Mouse (Mus musculus): ENCODE measurements around the gene Rnf5.

The Rnf5 gene

GRCm38 (mm10) chr17:34586796-34587422, 16.6 kb downstream of the Rnf5 start:
- in situ Hi-C loops (cut with MboI) = loop anchor here (25.0 kb wide), 1 partner anchor 400 kb away; the partner anchor contains the start of genes Psmb8, Psmb9 and Tap1

GRCm38 (mm10) chr17:34585877-34586771, 17.4 kb downstream of the Rnf5 start:
- in situ Hi-C loops (cut with MboI) = loop anchor here (25.0 kb wide), 1 partner anchor 399 kb away; the partner anchor contains the start of genes Psmb8, Psmb9 and Tap1

- in situ Hi-C loops (cut with MboI) = loop anchor here (25.0 kb wide), 1 partner anchor 398 kb away; the partner anchor contains the start of genes Psmb8, Psmb9 and Tap1
These were observed 18.4 kb downstream of the Rnf5 start for GRCm38 (mm10) chr17:34585121-34585520.

- in situ Hi-C loops (cut with MboI) = loop anchor here (25.0 kb wide), 1 partner anchor 397 kb away; the partner anchor contains the start of genes Psmb8, Psmb9 and Tap1
These were observed 19.7 kb downstream of the Rnf5 start for GRCm38 (mm10) chr17:34583819-34584218.

GRCm38 (mm10) chr17:34583397-34583796, 20.1 kb downstream of the Rnf5 start:
- in situ Hi-C loops (cut with MboI) = loop anchor here (25.0 kb wide), 1 partner anchor 396 kb away; the partner anchor contains the start of genes Psmb8, Psmb9 and Tap1

DNA sequence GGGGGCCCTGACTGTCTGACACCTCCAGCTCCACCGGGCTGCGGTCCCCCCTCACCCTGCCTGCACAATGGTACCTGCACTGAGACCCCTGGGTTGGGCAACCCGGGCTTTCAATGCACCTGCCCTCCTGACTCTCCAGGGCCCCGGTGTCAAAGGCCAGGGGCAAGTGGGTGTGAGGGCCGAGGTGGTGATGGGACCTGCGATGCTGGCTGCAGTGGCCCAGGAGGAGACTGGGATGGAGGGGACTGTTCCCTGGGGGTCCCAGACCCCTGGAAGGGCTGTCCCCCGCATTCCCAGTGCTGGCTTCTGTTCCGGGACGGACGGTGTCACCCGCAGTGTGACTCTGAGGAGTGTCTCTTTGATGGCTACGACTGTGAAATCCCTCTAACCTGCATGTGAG, 21.0 kb downstream of the Rnf5 start:
- in situ Hi-C loops (cut with MboI) = loop anchor here (25.0 kb wide), 1 partner anchor 395 kb away; the partner anchor contains the start of genes Psmb8, Psmb9 and Tap1

GRCm38 (mm10) chr17:34578070-34578469, 25.4 kb downstream of the Rnf5 start:
- in situ Hi-C loops (cut with MboI) = loop anchor here (25.0 kb wide), 1 partner anchor 391 kb away; the partner anchor contains the start of genes Psmb8, Psmb9 and Tap1

DNA sequence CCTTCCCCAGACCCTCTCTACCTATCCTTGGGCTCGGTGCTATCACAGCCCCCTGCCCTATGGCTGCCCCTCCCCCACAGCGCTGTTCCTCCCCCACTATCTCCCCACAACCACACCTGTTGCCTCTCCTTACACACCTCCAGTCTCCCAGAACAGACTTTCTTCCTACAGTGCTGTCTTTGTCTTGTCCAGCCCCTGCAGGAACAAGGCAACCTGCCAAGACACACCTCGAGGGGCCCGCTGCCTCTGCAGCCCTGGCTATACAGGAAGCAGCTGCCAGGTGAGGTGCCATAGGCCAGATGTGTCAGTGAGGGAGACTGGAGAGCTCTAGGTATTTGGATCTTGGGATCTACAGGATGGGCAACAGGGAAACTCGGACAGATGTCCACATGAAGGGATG, 26.9 kb downstream of the Rnf5 start:
- in situ Hi-C loops (cut with MboI) = loop anchor here (25.0 kb wide), 1 partner anchor 389 kb away; the partner anchor contains the start of genes Psmb8, Psmb9 and Tap1

DNA sequence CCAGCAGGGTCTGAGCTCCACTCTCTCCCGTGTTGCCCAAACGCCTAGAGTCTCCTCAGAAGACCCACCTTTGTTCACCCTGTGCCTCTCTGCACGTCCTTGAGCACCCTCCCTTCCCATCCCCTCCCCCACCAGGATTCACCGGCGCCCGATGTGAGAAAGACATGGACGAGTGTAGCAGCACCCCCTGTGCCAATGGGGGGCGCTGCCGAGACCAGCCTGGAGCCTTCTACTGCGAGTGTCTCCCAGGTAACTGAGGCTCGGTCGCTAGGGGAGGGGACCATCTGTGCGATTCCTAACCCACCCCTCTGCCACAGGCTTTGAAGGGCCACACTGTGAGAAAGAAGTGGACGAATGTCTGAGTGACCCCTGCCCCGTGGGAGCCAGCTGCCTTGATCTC, 31.1 kb downstream of the Rnf5 start:
- in situ Hi-C loops (cut with MboI) = no loop called here

DNA sequence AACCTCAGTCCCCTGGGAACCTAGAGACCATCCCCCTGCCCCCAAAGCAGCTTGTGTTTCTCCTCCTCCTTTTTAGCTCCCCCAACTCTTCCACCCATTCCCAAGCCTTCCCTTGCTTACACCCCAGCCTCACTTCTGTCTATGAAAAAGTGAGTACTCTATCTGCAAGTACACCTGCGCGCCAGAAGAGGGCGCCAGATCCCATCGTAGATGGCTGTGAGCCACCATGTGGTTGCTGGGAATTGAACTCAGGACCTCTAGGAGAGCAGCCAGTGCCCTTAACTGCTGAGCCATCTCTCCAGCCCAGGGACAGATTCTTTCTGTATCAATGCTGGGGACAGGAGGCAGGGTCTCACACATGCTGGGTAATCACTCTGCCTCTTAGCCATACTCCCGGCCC, 31.6 kb downstream of the Rnf5 start:
- in situ Hi-C loops (cut with MboI) = no loop called here

DNA sequence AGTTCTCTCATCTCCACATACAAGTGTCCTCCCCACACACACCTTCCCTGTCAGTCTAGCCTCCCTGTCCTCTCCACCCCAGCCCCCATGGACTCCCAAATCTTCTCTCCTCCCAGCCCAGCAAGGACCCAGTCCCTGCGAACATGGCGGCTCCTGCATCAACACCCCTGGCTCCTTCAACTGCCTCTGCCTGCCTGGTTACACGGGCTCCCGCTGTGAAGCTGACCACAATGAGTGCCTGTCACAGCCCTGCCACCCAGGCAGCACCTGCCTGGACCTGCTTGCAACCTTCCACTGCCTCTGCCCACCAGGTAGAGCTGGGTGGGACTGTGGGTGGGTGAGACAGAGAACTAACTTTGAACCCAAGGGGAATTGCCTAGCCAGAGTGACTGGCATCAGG, 33.6 kb downstream of the Rnf5 start:
- in situ Hi-C loops (cut with MboI) = loop anchor here (5.0 kb wide), 1 partner anchor 47 kb away; the partner anchor contains the start of gene Egfl8

- in situ Hi-C loops (cut with MboI) = loop anchor here (5.0 kb wide), 1 partner anchor 49 kb away; the partner anchor contains the start of gene Egfl8
These were observed 35.1 kb downstream of the Rnf5 start for GRCm38 (mm10) chr17:34568421-34568820.

GRCm38 (mm10) chr17:34567311-34567710, 36.2 kb downstream of the Rnf5 start:
- in situ Hi-C loops (cut with MboI) = loop anchor here (5.0 kb wide), 1 partner anchor 50 kb away; the partner anchor contains the start of gene Egfl8

GRCm38 (mm10) chr17:34564796-34565195, 38.7 kb downstream of the Rnf5 start:
- in situ Hi-C loops (cut with MboI) = loop anchor here (5.0 kb wide), 1 partner anchor 53 kb away; the partner anchor contains the start of gene Egfl8

DNA sequence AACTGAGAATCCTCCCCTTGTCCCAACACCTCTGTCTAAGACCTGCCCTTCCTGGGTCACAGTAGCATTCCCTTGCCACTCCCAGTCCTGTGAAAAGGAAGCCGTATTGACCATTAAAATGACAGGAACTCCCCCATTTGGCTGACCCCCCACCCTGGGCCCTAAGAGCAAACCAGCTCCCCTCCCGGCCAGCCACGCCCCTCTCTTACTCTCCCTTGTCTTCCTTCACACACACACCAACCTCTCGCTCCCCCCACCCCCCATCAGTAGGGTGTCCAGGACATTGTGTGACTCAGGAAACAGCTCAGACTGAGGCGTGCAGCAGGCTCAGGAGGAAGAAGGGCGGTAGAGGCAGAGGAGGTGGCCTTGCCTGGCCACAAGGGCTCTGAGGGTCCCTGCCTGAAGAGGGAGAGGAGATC, 39.5 kb downstream of the Rnf5 start, which contains the start of gene Notch4:
Notch4 (plus strand) TSS at position 266 of the 419 bp plus-strand sequence.
- in situ Hi-C loops (cut with MboI) = no loop called here

GRCm38 (mm10) chr17:34563354-34563753, 40.1 kb downstream of the Rnf5 start:
- in situ Hi-C loops (cut with MboI) = no loop called here

DNA sequence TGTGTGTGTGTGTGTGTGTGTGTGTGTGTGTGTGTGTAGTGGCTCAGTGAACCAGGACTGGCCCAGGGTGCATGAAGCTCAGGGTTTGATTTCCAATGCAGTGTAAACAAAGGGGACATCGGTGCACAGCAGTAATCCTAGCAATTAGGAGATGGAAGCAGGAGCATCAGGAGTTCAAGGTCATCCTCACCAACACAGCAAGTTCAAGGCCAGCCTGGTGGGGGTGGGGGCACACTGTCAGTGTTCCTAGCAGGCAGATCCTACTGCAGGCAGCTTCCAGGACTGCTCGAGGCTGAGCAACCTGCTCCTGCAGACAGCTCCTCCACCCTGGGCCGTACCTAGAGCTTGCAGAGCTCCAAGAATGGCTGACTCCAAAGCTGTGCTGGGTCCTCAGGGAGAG, 40.9 kb downstream of the Rnf5 start:
- in situ Hi-C loops (cut with MboI) = no loop called here

- in situ Hi-C loops (cut with MboI) = no loop called here
These were observed 42.3 kb downstream of the Rnf5 start for GRCm38 (mm10) chr17:34561200-34561599.

DNA sequence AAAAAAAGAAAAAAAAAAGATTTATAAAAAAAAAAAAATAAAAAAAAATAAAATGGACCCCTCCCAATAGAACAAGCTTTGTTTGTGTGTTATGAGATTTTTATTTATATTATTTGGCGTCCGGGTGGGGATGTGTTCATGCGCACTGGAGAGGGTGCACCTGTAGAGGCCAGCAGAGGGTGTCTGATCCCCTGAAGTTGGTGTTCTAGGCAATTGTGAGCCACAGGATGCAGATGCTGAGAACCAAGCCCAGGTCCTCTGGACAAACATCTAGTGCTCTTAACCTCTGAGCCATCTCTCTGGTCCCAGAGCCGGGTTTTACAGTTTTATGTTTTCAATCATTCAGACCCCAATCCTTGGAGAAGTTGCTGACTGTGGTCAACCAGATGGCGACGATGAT, 43.1 kb downstream of the Rnf5 start:
- in situ Hi-C loops (cut with MboI) = no loop called here

GRCm38 (mm10) chr17:34559895-34560294, 43.6 kb downstream of the Rnf5 start:
- in situ Hi-C loops (cut with MboI) = no loop called here

GRCm38 (mm10) chr17:34559116-34559515, 44.4 kb downstream of the Rnf5 start:
- in situ Hi-C loops (cut with MboI) = no loop called here

GRCm38 (mm10) chr17:34557411-34557810, 46.1 kb downstream of the Rnf5 start:
- in situ Hi-C loops (cut with MboI) = no loop called here
